Mouse (Mus musculus): ENCODE results near the gene Apobec2.

GRCm38 (mm10) chr17:48451353-48451675 lies 18.6 kb upstream of the Apobec2 start, which contains the start of gene Tspo2:
- TF ChIP-seq CTCF (IDR thresholded peaks at IDR 0.05; ENCODE audit: low read depth) (no peak), EP300 (optimal IDR thresholded peaks at IDR 0.05) (no peak)

Data from stomach, postnatal 0 days (tissue).